Mouse (Mus musculus): ENCODE data around the gene Kcng1. TPM values are rescaled to one million over a fixed set of nuclear protein-coding genes. Genes with fewer than 3 reads are reported as not detected.

Gene Kcng1
- total and polyA plus RNA-seq, 3 experiments: 0.16 TPM; not detected in 2

DNA sequence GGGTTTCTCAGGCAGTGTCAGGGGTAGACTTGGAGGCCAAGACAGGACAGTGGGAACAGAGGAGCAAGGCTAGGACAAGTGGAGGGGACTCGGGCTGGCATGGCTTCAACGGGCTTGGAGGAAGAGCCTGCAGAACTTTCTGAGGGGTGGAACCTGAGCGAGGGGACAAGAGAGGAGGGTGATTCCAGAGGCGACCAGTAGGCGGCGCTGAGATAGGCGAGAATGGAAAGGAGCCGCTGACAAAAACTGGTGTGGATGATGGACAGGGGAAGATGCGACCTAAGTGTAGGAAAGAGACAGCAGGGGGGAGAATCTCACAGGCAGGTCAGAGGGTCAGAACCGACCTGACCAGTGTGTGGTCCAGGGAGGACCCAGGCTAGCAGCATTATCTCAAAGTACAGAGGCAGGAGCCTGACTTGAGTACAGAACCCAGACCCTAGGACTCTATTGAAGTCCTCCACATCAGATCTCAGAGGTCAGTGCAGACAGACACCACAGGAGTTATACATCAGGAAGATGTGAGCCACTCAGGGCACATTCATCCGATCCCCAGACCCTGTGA lies 7.1 kb downstream of the Kcng1 start:
- TF ChIP-seq ZC3H11A (IDR thresholded peaks at IDR 0.05; ENCODE audit: low read depth, low read length) (no peak; the same call in 1 of the 2 replicates), SMC3 (IDR thresholded peaks at IDR 0.05; ENCODE audit: low read depth, low read length) (peak; percentile 80), MYC (IDR thresholded peaks at IDR 0.05; ENCODE audit: low read depth, low read length) (no peak), RAD21 (IDR thresholded peaks at IDR 0.05; ENCODE audit: low read depth, low read length) (peak; percentile 60), UBTF (IDR thresholded peaks at IDR 0.05; ENCODE audit: low read depth, low read length) (no peak), CTCF (conservative IDR thresholded peaks at IDR 0.05 in 1 of 2, IDR thresholded peaks at IDR 0.05 in 1 of 2; ENCODE audit: low read depth in 2 of 2, low read length in 2 of 2) (peak; percentile 89 to 93), EP300 (IDR thresholded peaks at IDR 0.05; ENCODE audit: low read length) (no peak), ZNF384 (IDR thresholded peaks at IDR 0.05; ENCODE audit: low read depth, low read length) (no peak), MAFK (IDR thresholded peaks at IDR 0.05; ENCODE audit: insufficient replicate concordance, low read length) (no peak)
- peak; percentile 60 for DNase-seq (ENCODE audit: extremely low read depth)
- peaks cover 2% of the 10 kb centered on the region for H3K9me3 ChIP-seq (replicated peaks; ENCODE audit: low read length)

DNA sequence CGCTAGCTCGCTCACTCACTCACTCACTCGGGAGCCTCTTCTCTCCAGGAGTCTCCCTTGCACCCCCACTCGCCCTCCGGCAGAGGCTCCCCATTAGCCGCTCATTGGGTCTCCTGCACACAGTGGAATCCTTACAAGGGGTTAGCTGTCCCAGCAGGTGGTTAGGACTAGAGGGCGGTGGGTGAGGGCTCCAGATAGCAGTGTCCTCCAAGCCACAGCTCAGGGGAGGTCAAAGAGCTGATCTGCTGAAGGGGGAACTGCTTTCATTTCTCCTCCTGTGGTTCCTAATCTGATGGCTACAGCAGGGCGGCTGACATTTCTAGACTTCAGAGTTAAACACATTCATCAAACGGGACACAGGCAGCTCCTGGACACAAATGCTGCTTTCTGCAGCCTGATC lies 8.1 kb downstream of the Kcng1 start:
- dilution Hi-C loops (cut with MboI; ENCODE audit: extremely low pct_ligation_motif_present, extremely low pct_unique_long_range_greater_than_20kb, low sequenced_read_pairs): no loop called here

More for the DNA sequence above, 7.1 kb downstream of the Kcng1 start:
- dilution Hi-C loops (cut with MboI; ENCODE audit: extremely low pct_ligation_motif_present, extremely low pct_unique_long_range_greater_than_20kb, low sequenced_read_pairs): no loop called here
- Histone ChIP-seq H3K27ac (ENCODE audit: insufficient read depth, low read depth) (no peak overlapping the region), H3K4me2 (ENCODE audit: insufficient read depth, low read depth, poor library complexity, severe bottlenecking) (no peak overlapping the region), H3K27me3 (replicated peaks) (peaks cover 83% of the 10 kb centered on the region), H3K4me3 (replicated peaks in 1 of 3; ENCODE audit: low read depth in 2 of 3, low read length in 2 of 3, poor library complexity in 1 of 3) (no peak overlapping the region), H3K36me3 (replicated peaks in 1 of 2; ENCODE audit: control insufficient read depth in 1 of 2, insufficient read depth in 1 of 2, low read length in 1 of 2) (no peaks in the 10 kb centered on the region), H3K4me1 (ENCODE audit: control insufficient read depth in 1 of 2, insufficient read depth in 2 of 2) (no peaks in the 10 kb centered on the region), H3K9ac (ENCODE audit: insufficient read depth, low read depth) (no peak overlapping the region), H3K79me2 (replicated peaks; ENCODE audit: control insufficient read depth, extremely low read depth, insufficient read depth, poor library complexity, severe bottlenecking) (no peaks in the 10 kb centered on the region)
- in situ Hi-C loops (cut with MboI; ENCODE audit: low pct_ligation_motif_present, low pct_unique_long_range_greater_than_20kb, low sequenced_read_pairs): no loop called here

GRCm38 (mm10) chr2:168268033-168268432 lies 13.5 kb downstream of the Kcng1 start:
- in situ Hi-C loops (cut with MboI; ENCODE audit: low pct_ligation_motif_present, low pct_unique_long_range_greater_than_20kb, low sequenced_read_pairs) (no loop called here), dilution Hi-C loops (cut with MboI; ENCODE audit: extremely low pct_ligation_motif_present, extremely low pct_unique_long_range_greater_than_20kb, low sequenced_read_pairs) (no loop called here)
- Histone ChIP-seq H3K4me1 (ENCODE audit: control insufficient read depth in 1 of 2, insufficient read depth in 2 of 2) (peaks cover 0 to 5% of the 10 kb centered on the region in 2 experiments; a peak in 1 of 4 replicates), H3K27me3 (replicated peaks) (peaks cover 24% of the 10 kb centered on the region), H3K9ac (ENCODE audit: insufficient read depth, low read depth) (no peak overlapping the region), H3K9me3 (replicated peaks; ENCODE audit: low read length) (peaks cover 13% of the 10 kb centered on the region), H3K4me2 (ENCODE audit: insufficient read depth, low read depth, poor library complexity, severe bottlenecking) (no peak overlapping the region), H3K4me3 (replicated peaks in 1 of 3; ENCODE audit: low read depth in 2 of 3, low read length in 2 of 3, poor library complexity in 1 of 3) (no peak overlapping the region), H3K27ac (ENCODE audit: insufficient read depth, low read depth) (no peak overlapping the region), H3K79me2 (replicated peaks; ENCODE audit: control insufficient read depth, extremely low read depth, insufficient read depth, poor library complexity, severe bottlenecking) (no peaks in the 10 kb centered on the region), H3K36me3 (replicated peaks in 1 of 2; ENCODE audit: control insufficient read depth in 1 of 2, insufficient read depth in 1 of 2, low read length in 1 of 2) (peaks cover 0 to 3% of the 10 kb centered on the region in 2 experiments)
- peak; percentile 7 for DNase-seq (ENCODE audit: extremely low read depth)
- TF ChIP-seq CTCF (conservative IDR thresholded peaks at IDR 0.05 in 1 of 2, IDR thresholded peaks at IDR 0.05 in 1 of 2; ENCODE audit: low read depth in 2 of 2, low read length in 2 of 2) (peak; percentile 11 to 40; a peak in 2 of 4 replicates), ZNF384 (IDR thresholded peaks at IDR 0.05; ENCODE audit: low read depth, low read length) (no peak)

More for the DNA sequence above, 8.1 kb downstream of the Kcng1 start:
- in situ Hi-C loops (cut with MboI; ENCODE audit: low pct_ligation_motif_present, low pct_unique_long_range_greater_than_20kb, low sequenced_read_pairs): no loop called here
- Histone ChIP-seq H3K27ac (ENCODE audit: insufficient read depth, low read depth) (no peak overlapping the region), H3K9me3 (replicated peaks; ENCODE audit: low read length) (peaks cover 12% of the 10 kb centered on the region), H3K4me1 (ENCODE audit: control insufficient read depth in 1 of 2, insufficient read depth in 2 of 2) (no peaks in the 10 kb centered on the region), H3K79me2 (replicated peaks; ENCODE audit: control insufficient read depth, extremely low read depth, insufficient read depth, poor library complexity, severe bottlenecking) (no peaks in the 10 kb centered on the region), H3K4me2 (ENCODE audit: insufficient read depth, low read depth, poor library complexity, severe bottlenecking) (no peak overlapping the region), H3K9ac (ENCODE audit: insufficient read depth, low read depth) (no peak overlapping the region), H3K27me3 (replicated peaks) (peaks cover 73% of the 10 kb centered on the region), H3K36me3 (replicated peaks in 1 of 2; ENCODE audit: control insufficient read depth in 1 of 2, insufficient read depth in 1 of 2, low read length in 1 of 2) (no peaks in the 10 kb centered on the region), H3K4me3 (replicated peaks in 1 of 3; ENCODE audit: low read depth in 2 of 3, low read length in 2 of 3, poor library complexity in 1 of 3) (no peak overlapping the region)
- DNase-seq (ENCODE audit: extremely low read depth): no peak
- TF ChIP-seq ELF1 (IDR thresholded peaks at IDR 0.05; ENCODE audit: low read depth, low read length): no peak
- no peak for TF ChIP-seq EP300 (IDR thresholded peaks at IDR 0.05; ENCODE audit: low read length)
- no peak for TF ChIP-seq TCF12 (IDR thresholded peaks at IDR 0.05; ENCODE audit: low read depth, low read length)
- TF ChIP-seq MAX (IDR thresholded peaks at IDR 0.05; ENCODE audit: low read length): no peak
- TF ChIP-seq USF2 (conservative IDR thresholded peaks at IDR 0.05; ENCODE audit: low read depth, low read length): no peak

All from CH12.LX (cell line).